In the genomic region with DNA sequence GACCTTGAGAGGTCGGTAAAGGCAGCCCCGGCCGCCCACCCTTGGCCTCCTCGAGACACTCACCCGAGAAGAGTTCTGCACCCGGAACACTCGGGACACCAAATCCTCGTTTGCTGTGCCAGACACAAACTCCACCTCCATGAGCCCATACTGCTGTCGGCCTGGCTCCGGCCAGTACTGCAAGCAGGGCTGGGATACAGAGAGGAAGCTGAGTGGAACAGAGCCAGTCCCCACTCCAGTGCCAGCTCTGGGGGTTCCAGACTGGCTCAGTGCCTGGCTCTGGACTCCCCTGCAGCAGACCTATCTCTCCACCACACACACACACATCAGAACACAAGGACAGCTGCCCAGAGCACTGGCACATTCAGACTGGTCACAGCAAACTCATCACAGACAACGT, we compare ENCODE assay signal across 10 mouse cellular contexts.
A peak's percentile ranks its signal among the peaks of the same experiment; 100 is the strongest.
DNase-seq lines count a peak whose midpoint lies in the region; ATAC-seq lines count a peak whose summit lies in the region.
"Had no signal": no experiment of that assay in that cellular context is flagged by ENCODE, and none has a peak within 500 bp of the region (broad histone marks: within the 10 kb centered on the region; RNA-seq: fewer than 3 reads in every experiment).

No protein-coding gene starts in this region.

- H3K27ac ChIP-seq in kidney, embryonic 15.5 days, result no peak overlapping the region
- H3K27ac ChIP-seq: liver, embryonic 15.5 days had no signal

- no peak for ATAC-seq in kidney, embryonic 15.5 days (replicated peaks; ENCODE audit: low FRiP score)
- ATAC-seq: intestine, postnatal 0 days had no signal

- H3K4me1 ChIP-seq in kidney, embryonic 15.5 days, result peaks cover 6% of the 10 kb centered on the region
- H3K4me1 ChIP-seq: liver, embryonic 15.5 days had no signal

- H3K9ac ChIP-seq in kidney, embryonic 15.5 days, result no peak overlapping the region
- H3K9ac ChIP-seq: liver, embryonic 15.5 days had no signal

- H3K4me2 ChIP-seq in kidney, embryonic 15.5 days, result no peak overlapping the region
- H3K4me2 ChIP-seq: liver, embryonic 15.5 days had no signal

- WGBS in kidney, embryonic 15.5 days, result 63% methylated on average over 11 of the region's 11 CpGs

- H3K36me3 ChIP-seq in kidney, embryonic 15.5 days, result peaks cover 31% of the 10 kb centered on the region
- H3K36me3 ChIP-seq: liver, embryonic 15.5 days had no signal

- no peaks in the 10 kb centered on the region for H3K9me3 ChIP-seq in kidney, embryonic 15.5 days (replicated peaks)
- H3K9me3 ChIP-seq: liver, embryonic 15.5 days had no signal

- no peak overlapping the region for H3K4me3 ChIP-seq in kidney, embryonic 15.5 days (replicated peaks)
- H3K4me3 ChIP-seq: liver, embryonic 15.5 days had no signal

- DNase-seq in cerebellum, postnatal 4 days (ENCODE audit: low spot score in 2 of 2), result peak; percentile 42 to 78
- DNase-seq in cerebellum, adult 11-12 months, result no peak
- DNase-seq in kidney, adult 11 months, result peak; percentile 40
- peak; percentile 10 for DNase-seq in adrenal gland, adult 8-10 months
- peak; percentile 38 for DNase-seq in kidney, postnatal 10 days
- no peak for DNase-seq in spleen, postnatal 36 days (ENCODE audit: low spot score in 2 of 2)
- DNase-seq in thymus, adult 18-20 months, result no peak

- no peaks in the 10 kb centered on the region for H3K27me3 ChIP-seq in kidney, embryonic 15.5 days
- H3K27me3 ChIP-seq: liver, embryonic 15.5 days had no signal

Comparison
In these comparisons a context has a peak if more than half of its experiments do, and no peak if none do; other contexts are left out.
1. DNase-seq: peak in cerebellum, postnatal 4 days (2 of 2), kidney, adult 11 months (single experiment), adrenal gland, adult 8-10 months (single experiment) and kidney, postnatal 10 days (single experiment); none in cerebellum, adult 11-12 months (single experiment), spleen, postnatal 36 days (0 of 2) and thymus, adult 18-20 months (0 of 2).